Mouse (Mus musculus): ENCODE results near the gene Celf3. TPM values are rescaled to one million over a fixed set of nuclear protein-coding genes. Genes with fewer than 3 reads are reported as not detected.

Gene Celf3
- 0.03 TPM in 1 of 2 replicates, not detected in the other for polyA plus RNA-seq (2012)

DNA sequence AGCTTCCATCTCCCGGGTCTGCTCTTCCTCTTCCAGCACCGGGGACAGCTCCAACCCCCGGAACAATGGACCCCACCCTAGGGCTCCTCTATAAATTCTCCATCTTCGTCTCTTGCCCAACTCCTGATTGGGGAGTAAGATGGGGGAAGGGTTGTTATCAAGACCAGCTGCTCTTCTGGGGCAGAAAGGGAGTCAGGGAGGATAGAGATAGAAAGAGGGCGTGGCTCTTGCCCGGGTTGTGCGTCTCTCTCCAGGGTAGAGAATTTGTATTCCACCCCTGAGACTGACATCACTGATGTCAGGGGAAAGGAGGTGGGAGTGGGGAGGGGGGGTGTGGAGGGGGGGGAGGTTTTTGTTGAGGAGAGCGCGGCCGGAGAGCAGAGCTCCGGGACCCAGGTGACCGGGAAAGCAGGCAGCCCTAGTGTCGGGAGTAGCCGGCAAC, at the start of gene Celf3:
Celf3 (plus strand) TSS at position 315 of the 442 bp plus-strand sequence.
- no peak for TF ChIP-seq GATA1 (IDR thresholded peaks at IDR 0.05; ENCODE audit: low read length)
- no peak for TF ChIP-seq TAL1 (IDR thresholded peaks at IDR 0.05; ENCODE audit: low read length)
- Histone ChIP-seq H3K9me3 (ENCODE audit: control insufficient read depth, low read length) (no peaks in the 10 kb centered on the region), H3K4me1 (ENCODE audit: control insufficient read depth) (peaks cover 15% of the 10 kb centered on the region), H3K4me3 (replicated peaks) (peak within 1 kb of the TSS; percentile 21), H3K36me3 (ENCODE audit: control insufficient read depth) (no peaks in the 10 kb centered on the region), H3K27me3 (ENCODE audit: control insufficient read depth) (peaks cover 44% of the 10 kb centered on the region)

DNA sequence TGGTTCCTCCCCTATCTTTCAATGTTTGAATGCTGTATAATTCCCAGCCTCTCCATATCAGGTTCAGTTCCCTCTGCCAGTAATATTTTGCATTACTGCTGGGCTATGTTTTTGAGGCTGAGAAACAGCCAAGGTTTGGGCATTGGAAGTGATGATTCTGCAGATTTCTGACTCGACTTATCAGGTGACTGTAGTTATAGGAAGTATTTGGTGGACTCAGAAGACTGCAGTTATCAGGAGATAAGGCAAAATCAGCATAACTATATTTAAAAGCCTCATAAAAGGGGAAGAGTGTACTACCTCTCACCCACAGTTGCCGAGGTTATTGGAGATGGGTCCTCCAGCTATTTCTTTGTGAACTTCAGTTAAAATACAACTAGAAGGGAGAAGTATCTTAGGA, 47.1 kb upstream of the Celf3 start:
- Histone ChIP-seq H3K36me3 (ENCODE audit: control insufficient read depth) (no peaks in the 10 kb centered on the region), H3K4me3 (replicated peaks) (no peak overlapping the region), H3K4me1 (ENCODE audit: control insufficient read depth) (no peaks in the 10 kb centered on the region), H3K27me3 (ENCODE audit: control insufficient read depth) (no peaks in the 10 kb centered on the region), H3K9me3 (ENCODE audit: control insufficient read depth, low read length) (no peaks in the 10 kb centered on the region)
- TF ChIP-seq GATA1 (IDR thresholded peaks at IDR 0.05; ENCODE audit: low read length) (no peak), TAL1 (IDR thresholded peaks at IDR 0.05; ENCODE audit: low read length) (no peak)

DNA sequence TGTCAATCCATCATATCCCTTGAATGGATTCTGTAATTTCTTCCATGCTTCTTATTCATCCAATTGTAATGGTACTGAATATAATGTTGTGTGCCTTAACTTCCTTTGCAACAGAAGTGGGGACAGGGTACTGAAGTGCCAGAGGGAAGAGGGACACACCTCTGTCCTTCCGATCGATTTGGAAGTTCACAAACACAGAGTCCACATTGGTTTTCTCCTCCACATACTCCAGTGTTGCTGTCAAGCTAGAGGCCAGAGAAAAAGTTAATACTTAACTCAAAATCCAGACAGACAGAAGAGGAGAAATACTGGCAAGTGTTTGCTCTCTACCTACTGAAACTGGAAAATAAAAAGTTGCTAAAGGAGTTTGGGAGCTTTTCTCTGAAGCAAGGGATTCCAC, 43.8 kb upstream of the Celf3 start:
- Histone ChIP-seq H3K27me3 (ENCODE audit: control insufficient read depth) (no peaks in the 10 kb centered on the region), H3K9me3 (ENCODE audit: control insufficient read depth, low read length) (no peaks in the 10 kb centered on the region), H3K4me1 (ENCODE audit: control insufficient read depth) (no peaks in the 10 kb centered on the region), H3K4me3 (replicated peaks) (no peak overlapping the region), H3K36me3 (ENCODE audit: control insufficient read depth) (no peaks in the 10 kb centered on the region)
- TF ChIP-seq TAL1 (IDR thresholded peaks at IDR 0.05; ENCODE audit: low read length) (no peak), GATA1 (IDR thresholded peaks at IDR 0.05; ENCODE audit: low read length) (no peak)

DNA sequence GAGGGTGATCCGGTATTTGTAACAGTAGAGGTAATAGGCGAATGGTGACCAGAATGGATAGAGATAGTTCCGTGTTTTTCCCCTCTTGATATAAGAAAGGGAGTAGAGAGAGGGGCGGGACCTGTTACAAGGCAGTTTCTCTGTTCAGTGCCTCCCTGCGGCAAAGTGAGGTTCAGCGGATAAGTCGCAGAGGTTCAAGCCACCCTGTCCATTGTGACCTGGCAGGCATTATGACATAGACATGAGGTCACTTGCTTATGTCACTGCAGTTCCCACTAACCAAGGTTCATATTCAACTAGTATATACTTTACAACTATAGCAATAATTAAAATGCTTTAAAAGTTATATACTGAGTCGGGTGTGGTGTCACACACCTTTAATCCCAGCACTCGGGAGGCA, 41.7 kb upstream of the Celf3 start:
- Histone ChIP-seq H3K4me3 (replicated peaks) (no peak overlapping the region), H3K9me3 (ENCODE audit: control insufficient read depth, low read length) (no peaks in the 10 kb centered on the region)
- TF ChIP-seq GATA1 (IDR thresholded peaks at IDR 0.05; ENCODE audit: low read length): no peak
- TF ChIP-seq TAL1 (IDR thresholded peaks at IDR 0.05; ENCODE audit: low read length): no peak

DNA sequence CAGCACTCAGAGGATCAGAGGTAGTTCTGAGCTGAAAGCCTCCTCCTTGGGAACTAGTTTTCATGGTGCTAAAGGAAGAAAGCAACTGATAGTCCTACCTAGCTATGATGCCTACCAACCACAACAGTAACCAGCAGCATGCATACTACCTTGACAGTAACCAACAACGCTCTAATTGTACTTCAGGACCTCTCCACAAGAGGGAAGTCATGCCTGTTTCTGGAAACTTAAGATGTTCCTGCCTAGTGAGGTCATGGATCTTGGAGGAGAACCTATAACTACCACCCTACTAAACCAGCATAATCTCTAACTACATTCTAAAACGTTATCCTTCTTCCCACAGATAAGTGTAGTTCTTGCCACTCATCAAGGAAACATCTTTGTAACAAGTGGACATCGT, 36.9 kb upstream of the Celf3 start:
- no peak for TF ChIP-seq TAL1 (IDR thresholded peaks at IDR 0.05; ENCODE audit: low read length)
- TF ChIP-seq GATA1 (IDR thresholded peaks at IDR 0.05; ENCODE audit: low read length): no peak
- no peaks in the 10 kb centered on the region for H3K9me3 ChIP-seq (ENCODE audit: control insufficient read depth, low read length)
- H3K4me1 ChIP-seq (ENCODE audit: control insufficient read depth): peaks cover 18% of the 10 kb centered on the region
- peaks cover 19% of the 10 kb centered on the region for H3K36me3 ChIP-seq (ENCODE audit: control insufficient read depth)
- peaks cover 19% of the 10 kb centered on the region for H3K27me3 ChIP-seq (ENCODE audit: control insufficient read depth)
- no peak overlapping the region for H3K4me3 ChIP-seq (replicated peaks)

More for the DNA sequence above, 41.7 kb upstream of the Celf3 start:
- Histone ChIP-seq H3K27me3 (ENCODE audit: control insufficient read depth) (peaks cover 16% of the 10 kb centered on the region), H3K4me1 (ENCODE audit: control insufficient read depth) (no peaks in the 10 kb centered on the region), H3K36me3 (ENCODE audit: control insufficient read depth) (no peaks in the 10 kb centered on the region)

DNA sequence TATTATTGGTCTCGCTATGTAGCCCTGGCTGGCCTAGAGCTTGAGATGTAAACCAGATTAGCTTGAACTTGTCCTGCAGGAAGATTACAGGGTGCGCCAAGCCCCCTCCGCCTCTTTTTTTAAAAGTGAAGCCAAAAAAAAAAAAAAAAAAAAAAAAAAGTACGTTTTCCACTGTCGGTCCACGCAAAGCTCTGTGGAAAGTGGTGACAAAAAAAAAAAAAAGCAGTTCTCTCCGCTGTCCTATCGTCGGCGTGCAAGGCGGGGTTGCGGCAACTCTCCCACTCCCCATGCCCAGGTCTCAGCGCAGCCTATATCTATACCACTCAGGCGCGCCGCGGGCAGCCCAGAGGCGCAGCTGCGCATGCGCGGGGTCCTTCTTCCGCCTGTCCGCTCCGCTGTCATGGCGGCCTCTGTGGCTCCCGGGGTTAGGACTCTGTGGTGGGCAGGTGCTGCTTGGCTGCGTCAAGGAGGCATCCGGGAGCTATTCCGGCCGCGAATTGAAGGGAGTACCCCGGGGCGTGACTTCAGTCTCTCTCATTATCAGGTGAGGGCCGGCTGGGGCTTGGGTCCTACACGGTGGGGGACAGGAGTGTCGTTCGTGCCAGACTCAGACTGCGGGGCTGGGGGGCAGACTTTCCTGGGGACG, 35.0 kb upstream of the Celf3 start, which contains the start of gene Mrpl9:
Mrpl9 (plus strand) TSS at position 368 of the 646 bp plus-strand sequence.
- H3K4me1 ChIP-seq (ENCODE audit: control insufficient read depth): peaks cover 18% of the 10 kb centered on the region
- H3K36me3 ChIP-seq (ENCODE audit: control insufficient read depth): peaks cover 38% of the 10 kb centered on the region
- peak within 1 kb of the TSS; percentile 100 for H3K4me3 ChIP-seq (replicated peaks)
- no peak for TF ChIP-seq GATA1 (IDR thresholded peaks at IDR 0.05; ENCODE audit: low read length)
- TF ChIP-seq TAL1 (IDR thresholded peaks at IDR 0.05; ENCODE audit: low read length): no peak
- peaks cover 19% of the 10 kb centered on the region for H3K27me3 ChIP-seq (ENCODE audit: control insufficient read depth)
- H3K9me3 ChIP-seq (ENCODE audit: control insufficient read depth, low read length): no peaks in the 10 kb centered on the region

DNA sequence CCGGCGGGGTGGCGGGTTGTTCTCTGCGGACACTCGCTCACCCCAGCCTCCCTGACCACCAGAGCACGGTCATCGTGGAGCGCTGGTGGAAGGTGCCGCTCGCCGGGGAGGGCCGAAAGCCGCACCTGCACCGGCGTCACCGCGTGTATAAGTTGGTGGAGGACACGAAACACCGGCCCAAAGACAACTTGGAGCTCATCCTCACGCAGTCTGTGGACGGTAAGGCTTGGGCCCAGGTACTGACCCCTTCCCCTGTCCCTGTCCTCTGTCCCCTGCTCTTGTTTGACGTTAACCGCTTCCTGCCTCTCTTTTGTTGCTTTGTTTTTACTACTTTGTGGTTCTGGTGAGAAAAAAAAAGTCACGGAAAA, 34.5 kb upstream of the Celf3 start, which contains the start of gene Oaz3:
Oaz3 (minus strand) TSS at position 319 of the 368 bp plus-strand sequence.
- peak within 1 kb of the TSS; percentile 100 for H3K4me3 ChIP-seq (replicated peaks)
- no peak for TF ChIP-seq TAL1 (IDR thresholded peaks at IDR 0.05; ENCODE audit: low read length)
- no peak for TF ChIP-seq GATA1 (IDR thresholded peaks at IDR 0.05; ENCODE audit: low read length)
- H3K4me1 ChIP-seq (ENCODE audit: control insufficient read depth): peaks cover 18% of the 10 kb centered on the region
- H3K27me3 ChIP-seq (ENCODE audit: control insufficient read depth): peaks cover 19% of the 10 kb centered on the region
- H3K9me3 ChIP-seq (ENCODE audit: control insufficient read depth, low read length): no peaks in the 10 kb centered on the region
- H3K36me3 ChIP-seq (ENCODE audit: control insufficient read depth): peaks cover 42% of the 10 kb centered on the region

DNA sequence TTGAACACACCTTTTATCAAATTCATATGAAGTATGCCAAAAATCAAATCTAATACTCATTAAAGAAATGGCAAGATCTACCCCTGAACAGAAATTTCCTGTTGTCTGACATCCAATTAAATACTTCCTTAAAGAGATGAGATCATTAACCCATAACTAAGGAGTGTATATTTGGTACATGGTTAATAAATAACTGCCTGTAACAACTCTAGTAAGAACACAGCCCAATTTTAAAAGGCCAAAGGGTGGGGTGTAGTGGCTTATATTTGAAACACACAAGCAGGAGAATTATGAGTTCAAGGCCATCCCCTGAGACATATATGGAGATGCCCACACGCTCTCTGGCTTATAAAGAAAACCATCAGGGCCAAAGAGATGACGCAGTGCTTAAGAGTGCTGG, 28.7 kb upstream of the Celf3 start:
- TF ChIP-seq TAL1 (IDR thresholded peaks at IDR 0.05; ENCODE audit: low read length) (no peak), GATA1 (IDR thresholded peaks at IDR 0.05; ENCODE audit: low read length) (no peak)
- H3K4me3 ChIP-seq (replicated peaks): no peak overlapping the region
- H3K9me3 ChIP-seq (ENCODE audit: control insufficient read depth, low read length): no peaks in the 10 kb centered on the region
- H3K36me3 ChIP-seq (ENCODE audit: control insufficient read depth): peaks cover 65% of the 10 kb centered on the region
- no peaks in the 10 kb centered on the region for H3K27me3 ChIP-seq (ENCODE audit: control insufficient read depth)
- H3K4me1 ChIP-seq (ENCODE audit: control insufficient read depth): peaks cover 8% of the 10 kb centered on the region

DNA sequence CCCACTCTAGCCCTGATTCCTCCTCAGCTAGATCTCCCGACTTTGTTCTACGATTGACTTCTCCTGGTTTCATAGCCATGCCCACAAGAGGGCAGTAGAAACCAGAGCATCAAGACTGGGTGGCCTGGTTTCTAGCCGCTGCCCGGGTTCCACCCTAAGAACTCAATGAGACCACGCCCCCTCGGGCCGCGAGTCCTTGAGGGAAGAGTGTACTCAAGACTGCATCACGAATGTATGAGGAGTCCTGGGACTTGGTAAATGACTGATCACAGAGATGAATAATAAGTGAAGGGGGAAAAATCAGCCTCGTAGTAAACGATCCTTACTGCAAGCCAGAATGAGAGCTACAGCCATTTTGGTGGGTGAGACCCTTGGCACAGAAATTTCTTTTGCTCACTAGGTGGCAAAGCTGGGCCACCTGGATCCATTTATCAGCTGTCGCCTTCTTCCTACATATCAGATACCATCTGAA, 21.5 kb upstream of the Celf3 start:
- peak overlapping the region; percentile 17 for H3K4me3 ChIP-seq (replicated peaks)
- TF ChIP-seq TAL1 (IDR thresholded peaks at IDR 0.05; ENCODE audit: low read length) (no peak), GATA1 (IDR thresholded peaks at IDR 0.05; ENCODE audit: low read length) (no peak)

More for the DNA sequence above, 21.5 kb upstream of the Celf3 start:
- H3K36me3 ChIP-seq (ENCODE audit: control insufficient read depth): peaks cover 2% of the 10 kb centered on the region; the same call in 1 of the 2 replicates
- peaks cover 4% of the 10 kb centered on the region for H3K4me1 ChIP-seq (ENCODE audit: control insufficient read depth)
- peaks cover 3% of the 10 kb centered on the region; the same call in 1 of the 2 replicates for H3K9me3 ChIP-seq (ENCODE audit: control insufficient read depth, low read length)
- H3K27me3 ChIP-seq (ENCODE audit: control insufficient read depth): no peaks in the 10 kb centered on the region
